Mouse (Mus musculus): ENCODE measurements at regions not wholly inside any gene's neighbourhood (a gene's known extent, or its start where the extent isn't known, plus 50 kb on each side); places are given as distances from the start of the nearest gene placed in this dataset.

DNA sequence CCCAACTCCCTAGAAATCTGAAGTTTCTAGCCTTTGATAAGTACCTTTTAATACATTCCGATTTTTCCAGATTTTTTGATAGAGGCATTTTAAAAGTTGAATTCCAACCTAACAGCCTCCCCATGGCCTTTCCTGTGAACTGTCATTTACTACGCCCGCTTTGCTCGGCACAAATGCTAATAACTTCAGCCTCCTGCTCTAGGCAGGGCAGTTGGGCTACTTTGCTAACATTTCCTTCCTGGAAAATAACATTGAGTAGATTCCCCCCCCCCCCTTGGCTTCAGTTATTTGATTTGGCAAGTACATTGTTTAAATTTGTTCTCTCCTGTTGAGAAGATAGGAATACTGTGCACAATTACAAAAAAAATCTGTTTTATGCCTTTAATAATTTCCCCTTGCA, 114.8 kb downstream of the 9330182O14Rik start:
- no peak for TF ChIP-seq CTCF (IDR thresholded peaks at IDR 0.05; ENCODE audit: borderline replicate concordance, extremely low read depth, insufficient read depth, insufficient read length)
- TF ChIP-seq POLR2A (IDR thresholded peaks at IDR 0.05; ENCODE audit: borderline replicate concordance, extremely low read depth, insufficient read depth, insufficient read length, poor library complexity, severe bottlenecking), result no peak
